Mouse (Mus musculus) thymus, postnatal 14 days (tissue): ENCODE results near the gene Il22.
"Not testable (repeated sequence)": the region's sequence is repeated elsewhere in the genome, so short reads cannot be mapped to it uniquely, and the experiment has no call there.

Experiments used
- DNase-seq: peaks from one replicate; pipeline ENCODE4 v3.0.0; 2021

Gene Il22

DNA sequence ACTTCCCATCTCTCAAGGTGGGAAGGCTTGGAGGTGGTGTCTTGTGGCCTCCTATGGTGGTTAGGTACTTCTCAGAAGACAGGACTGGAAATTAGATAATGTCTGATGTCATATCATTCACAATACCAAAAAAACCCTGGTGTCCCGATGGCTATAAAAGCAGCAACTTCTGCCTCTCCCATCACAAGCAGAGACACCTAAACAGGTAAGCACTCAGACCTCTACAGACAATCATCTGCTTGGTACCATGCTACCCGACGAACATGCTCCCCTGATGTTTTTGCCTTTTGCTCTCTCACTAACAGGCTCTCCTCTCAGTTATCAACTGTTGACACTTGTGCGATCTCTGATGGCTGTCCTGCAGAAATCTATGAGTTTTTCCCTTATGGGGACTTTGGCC lies at the start of gene Il22:
TSS of gene Il22 (plus strand) at position 301 of the 400 bp plus-strand sequence.
- no peak for DNase-seq

DNA sequence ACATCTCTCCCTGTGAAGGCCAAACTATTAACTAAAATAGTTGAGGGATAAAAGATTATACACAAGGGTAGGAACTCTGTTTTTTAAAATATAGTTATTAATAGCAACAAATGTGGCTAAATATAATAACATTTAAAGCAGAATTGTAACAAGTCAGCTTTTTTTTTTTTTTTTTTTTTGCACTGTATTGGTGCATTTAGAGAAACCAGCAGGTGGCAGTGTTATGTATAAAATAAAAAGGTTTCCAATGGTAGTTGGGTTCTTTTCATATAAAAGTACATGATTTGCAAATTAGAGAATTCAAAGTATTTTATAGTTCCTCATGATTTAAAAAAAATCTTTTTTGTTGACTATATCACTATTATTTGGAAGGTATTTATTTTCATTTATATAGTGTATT lies 48.8 kb upstream of the Il22 start:
- peak; percentile 30 for DNase-seq

DNA sequence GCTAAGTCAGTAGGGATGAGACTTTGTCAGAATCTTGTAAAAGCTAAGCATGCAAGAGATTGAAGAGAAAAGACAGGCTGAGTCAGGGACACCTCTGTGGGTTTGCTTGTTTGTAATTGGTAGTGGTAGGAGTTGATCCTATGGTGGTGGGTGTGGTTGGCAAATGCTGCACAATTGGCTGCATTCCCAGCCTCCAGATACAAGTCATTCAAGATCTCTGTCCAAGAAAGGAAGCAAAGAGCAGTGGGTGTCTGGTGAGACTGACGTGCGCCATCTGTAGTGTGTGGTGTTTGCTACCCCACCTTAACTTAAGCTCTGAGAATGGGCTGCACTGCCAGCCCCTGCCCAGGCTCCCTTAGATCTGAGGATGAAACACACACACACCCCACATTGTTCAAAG lies 43.6 kb upstream of the Il22 start:
- DNase-seq: no peak

DNA sequence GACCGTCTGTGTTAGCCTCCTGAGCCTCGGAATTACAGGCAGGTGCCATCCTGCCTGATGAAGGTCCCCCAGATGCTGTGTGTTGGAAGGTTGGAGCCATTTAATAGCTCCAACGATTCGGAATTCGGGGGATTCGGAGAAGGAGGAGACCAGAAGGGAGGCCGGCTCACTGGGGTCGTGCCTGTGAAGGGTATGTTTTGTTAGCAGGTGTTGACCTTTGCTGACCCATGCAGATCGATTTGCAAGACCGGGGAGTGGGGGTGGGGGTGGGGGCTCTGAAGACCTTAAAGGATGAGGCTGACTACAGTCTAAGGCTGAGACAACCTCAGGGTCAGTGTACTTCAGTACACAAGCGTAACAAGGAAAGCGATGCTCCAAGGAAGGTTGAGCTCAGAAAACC lies 35.5 kb upstream of the Il22 start:
- DNase-seq: no peak

DNA sequence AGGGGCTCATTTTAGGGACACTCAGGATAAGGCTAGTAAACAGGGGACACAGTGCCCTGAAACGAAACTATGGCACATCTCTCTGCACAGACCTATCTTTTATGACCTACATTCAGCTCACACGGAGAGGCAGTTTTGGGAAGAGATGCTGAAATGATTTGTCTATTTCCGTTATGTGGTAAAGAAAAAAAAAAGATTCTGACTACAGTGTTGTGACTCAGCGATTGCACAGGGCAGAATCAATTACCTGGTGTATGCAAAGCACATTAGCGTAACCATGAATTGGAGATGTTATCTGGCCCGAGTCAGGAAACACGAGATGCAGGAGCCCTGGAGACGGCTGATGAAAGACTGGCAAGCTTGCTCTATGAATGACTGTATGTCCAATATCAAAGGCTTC lies 32.3 kb upstream of the Il22 start:
- DNase-seq: peak; percentile 7

DNA sequence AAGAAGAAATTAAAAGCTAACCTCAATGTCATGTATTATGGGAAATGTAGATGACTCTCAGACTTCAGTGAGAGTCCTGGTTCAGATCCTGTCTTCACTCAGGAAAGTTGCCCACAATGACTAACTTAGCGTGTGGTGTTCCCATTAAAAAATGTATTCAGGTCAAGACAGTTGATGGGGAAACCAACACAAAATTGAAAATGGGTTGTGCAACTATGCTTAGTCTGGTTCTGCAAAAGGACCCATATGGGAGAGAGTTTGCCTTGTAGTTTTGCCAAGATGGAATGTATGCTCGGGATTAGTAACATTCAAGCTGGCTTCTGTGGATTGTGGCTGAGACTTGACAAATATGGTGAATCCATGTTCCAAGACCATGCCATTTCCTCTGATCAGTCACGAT lies 31.9 kb upstream of the Il22 start:
- no peak for DNase-seq

DNA sequence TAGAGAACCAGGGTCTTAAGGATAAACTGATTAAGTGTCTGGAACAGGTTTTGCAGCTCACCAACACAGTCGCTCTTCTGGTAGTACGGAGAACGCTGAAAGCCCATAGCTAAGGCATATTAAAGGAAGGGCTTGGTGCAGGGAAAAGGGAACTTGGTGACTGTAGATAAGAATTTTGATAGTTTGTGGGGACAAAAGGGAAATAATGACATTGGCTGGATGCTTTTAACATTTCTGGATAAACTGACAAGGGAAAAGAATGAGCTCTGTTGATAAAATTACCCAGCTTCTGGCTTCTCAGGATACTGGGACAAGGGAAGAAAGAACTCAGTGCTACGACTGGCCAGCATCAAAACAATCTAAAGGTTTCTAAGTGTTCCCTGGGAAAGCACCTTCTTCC lies 29.2 kb upstream of the Il22 start:
- not testable (repeated sequence) for DNase-seq

DNA sequence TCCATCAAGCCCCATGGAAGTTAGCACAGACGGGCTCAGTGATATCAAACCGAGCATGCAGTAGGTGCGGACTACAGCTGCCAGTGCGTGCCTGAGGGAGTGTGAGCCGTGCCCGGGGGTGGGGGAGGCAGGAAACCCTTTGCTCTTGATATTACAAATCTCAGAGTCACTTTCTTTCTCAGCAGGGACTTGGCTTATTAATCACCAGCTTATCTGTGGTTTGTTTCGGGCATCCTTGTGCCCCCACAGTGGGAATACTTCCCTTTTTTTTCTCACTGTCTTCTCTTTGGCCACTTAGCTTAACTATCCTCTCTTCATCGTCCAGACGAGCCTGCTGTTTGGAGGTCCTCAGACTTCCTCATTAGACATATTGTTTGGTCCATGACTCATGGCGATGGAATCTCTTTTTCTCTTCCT lies 26.0 kb upstream of the Il22 start:
- no peak for DNase-seq

DNA sequence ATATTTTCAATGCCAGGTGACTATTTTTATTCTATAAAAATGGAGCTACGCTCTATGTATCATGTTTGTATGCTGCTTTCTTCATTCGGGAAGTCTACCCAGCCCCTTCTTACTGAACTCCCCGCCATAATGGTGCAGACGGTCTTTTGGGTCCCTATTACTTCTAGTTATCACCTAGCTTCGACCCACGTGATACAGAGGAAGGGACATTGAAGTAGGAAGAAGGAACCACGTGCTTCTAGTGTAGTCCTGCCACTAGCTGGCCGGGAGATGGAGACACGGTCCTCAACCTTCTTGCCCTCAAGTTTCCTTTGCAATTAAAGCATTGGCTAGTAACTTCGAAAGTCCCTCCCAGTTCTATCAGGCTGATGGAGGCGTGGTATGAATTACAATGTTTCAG lies 25.5 kb upstream of the Il22 start:
- no peak for DNase-seq

DNA sequence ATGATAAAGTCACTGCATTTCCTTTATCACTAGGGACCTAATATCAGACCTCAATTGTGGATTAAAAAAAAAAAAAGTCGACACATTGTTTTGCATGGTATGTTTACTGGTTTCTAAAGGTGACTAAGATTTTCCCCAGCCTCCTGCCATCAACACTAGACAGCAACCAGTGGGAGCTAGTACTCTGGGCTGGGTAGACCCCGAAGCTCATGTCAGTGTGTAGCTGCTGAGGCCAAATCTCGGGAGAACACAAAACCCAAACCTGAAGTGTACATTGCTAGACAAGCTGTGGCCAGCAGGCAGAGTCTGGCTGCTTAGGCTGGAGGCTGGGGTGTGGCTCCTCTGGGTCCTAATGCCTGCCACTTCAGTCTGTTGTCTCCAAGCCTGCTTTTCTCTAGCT lies 9.6 kb upstream of the Il22 start:
- not testable (repeated sequence) for DNase-seq

DNA sequence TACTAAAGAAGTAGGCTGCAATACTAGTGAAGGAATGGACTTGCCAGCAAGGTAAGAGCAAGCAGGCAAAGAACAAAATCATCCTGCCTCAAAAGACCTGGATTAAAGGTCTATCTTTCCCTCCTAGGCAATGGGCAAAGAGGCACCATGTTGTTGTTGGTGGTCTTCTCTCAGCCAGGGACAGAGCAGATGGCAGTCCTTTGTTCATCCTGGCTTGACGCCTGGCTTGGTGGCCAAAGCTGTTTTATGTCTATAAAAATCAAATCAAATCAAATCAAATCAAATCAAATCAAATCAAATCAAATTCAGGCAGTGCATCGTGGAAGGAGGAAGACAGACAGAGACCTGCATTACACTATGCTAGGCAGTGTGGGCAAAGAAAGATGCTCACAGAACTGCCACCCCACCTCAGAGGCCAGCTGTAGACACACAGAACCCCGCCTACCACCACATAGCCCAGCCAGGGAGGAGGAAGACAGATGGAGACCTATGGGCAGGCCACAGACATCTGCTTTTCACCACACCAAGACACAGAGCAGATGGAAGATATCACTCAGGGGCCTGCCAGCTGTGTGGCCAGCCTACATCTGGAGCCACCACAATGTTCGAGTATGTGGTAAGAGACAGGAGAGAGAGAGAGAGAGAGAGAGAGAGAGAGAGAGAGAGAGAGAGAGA lies 11.1 kb downstream of the Il22 start:
- DNase-seq: not testable (repeated sequence)

DNA sequence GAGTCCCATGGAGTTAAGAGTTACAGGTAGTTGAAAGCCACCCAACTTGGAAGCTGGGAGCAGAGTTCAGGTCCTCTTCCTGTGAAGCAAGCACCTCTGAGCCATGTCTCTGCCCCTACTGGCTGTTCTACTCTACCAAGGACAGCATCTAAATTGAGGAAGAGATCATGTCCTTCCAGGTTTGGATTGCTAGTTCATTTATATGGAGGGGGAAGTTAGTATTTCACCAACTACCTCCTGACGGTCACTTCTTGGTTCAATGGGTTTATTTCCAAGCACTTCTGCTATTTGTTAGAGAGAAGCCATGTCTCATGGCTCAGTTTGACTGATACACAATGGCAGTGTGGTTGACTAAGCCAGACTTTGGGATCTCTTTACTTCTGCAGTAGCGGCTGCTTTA lies 22.9 kb downstream of the Il22 start:
- not testable (repeated sequence) for DNase-seq

DNA sequence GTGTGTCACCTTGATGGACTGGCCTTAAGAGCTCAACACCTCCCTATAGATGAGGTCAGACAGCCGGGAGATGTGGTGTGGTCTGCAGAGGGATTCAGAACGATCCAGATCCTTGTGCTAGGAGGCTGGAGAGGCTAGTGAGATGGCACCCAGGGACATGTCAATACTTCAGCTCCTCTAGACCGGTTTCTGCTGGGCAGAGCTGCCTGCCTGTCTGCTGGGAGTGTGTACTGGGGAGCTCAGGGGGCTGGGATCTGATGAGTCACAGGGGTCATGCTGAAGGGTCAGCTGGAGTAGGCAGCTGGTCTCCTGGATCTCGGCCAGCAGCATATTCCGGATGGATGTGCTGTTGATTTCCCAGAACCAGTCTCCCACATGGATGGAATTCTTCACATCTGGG lies 27.9 kb downstream of the Il22 start:
- not testable (repeated sequence) for DNase-seq

DNA sequence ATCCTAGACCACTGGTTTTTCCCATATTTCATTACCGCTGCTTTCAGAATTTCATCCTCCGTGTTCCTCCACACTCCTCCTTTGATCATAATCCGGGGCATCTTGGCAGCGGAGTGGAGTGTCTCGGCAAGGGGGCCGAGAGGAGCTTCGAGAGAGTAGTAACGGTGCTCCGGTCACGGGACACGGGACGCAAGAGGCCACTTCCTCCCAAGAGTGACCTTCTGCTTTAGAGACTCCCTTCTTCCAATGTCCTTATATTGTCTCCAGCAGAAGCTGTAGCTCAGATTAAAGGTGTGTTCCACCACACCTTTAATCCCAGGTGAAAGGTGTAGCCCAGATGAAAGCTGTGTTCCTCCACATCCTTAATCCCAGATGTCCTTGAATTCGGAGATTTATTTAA lies 35.9 kb downstream of the Il22 start, which contains the start of gene Gm32717:
TSS of gene Gm32717 (minus strand) at position 101 of the 400 bp plus-strand sequence.
- not testable (repeated sequence) for DNase-seq

DNA sequence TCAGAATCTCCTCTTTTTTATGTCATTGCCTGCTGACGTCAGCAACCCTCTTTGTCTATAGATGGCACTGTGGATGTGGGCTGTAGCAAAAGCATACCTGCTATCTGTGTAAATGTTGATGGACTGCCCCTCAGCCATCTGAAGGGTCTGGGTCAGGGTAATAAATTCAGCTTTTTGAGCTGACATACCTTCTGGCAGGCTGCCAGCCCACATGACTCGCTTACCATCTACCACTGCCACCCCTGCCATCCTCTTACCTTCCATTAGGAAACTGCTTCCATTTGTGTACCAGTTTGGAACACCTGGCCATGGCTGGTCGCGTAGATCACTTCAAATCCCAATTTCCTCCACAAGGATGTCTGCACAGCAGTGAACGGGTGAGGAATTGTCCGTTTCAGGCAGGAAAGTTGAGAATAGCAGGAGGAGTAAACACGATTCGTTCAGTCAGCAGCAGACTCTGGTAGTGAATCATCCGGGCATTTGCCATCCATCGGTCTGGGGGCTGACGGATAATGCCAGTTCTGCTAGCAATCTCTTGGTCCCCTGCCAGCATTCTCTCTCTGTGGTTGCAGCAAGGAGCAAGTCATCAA lies 44.4 kb downstream of the Il22 start:
- peak; percentile 1 for DNase-seq

DNA sequence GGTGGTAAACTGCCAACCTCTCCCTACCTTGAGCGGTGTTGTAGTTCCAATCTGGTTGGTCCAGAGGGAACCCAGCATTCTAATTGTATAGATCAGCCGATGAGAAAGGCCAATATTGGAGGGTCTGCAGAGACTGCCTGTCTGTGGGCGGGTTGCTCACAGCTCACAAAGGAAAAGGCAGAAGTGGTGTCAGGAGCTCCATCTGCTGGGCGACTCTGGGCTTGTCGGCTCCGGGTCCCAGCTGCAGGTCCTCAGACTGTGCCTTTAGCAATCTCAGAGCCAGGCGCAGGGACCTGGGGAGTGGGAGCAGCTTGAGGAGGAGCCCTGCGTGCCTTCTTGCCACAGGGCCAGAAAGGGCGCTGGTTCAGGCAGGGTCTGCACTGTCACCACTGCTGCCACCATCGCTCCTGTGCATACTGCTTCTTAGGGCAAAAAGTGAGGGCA lies 46.1 kb downstream of the Il22 start:
- peak; percentile 56 for DNase-seq

DNA sequence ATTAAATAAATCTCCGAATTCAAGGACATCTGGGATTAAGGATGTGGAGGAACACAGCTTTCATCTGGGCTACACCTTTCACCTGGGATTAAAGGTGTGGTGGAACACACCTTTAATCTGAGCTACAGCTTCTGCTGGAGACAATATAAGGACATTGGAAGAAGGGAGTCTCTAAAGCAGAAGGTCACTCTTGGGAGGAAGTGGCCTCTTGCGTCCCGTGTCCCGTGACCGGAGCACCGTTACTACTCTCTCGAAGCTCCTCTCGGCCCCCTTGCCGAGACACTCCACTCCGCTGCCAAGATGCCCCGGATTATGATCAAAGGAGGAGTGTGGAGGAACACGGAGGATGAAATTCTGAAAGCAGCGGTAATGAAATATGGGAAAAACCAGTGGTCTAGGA lies 53.6 kb downstream of the Il22 start, which contains the start of gene Gm32802:
TSS of gene Gm32802 (plus strand) at position 301 of the 400 bp plus-strand sequence.
- not testable (repeated sequence) for DNase-seq
